ENCODE assay signal across 8 mouse cellular contexts in genomic region chr7:141429840-141430584, GRCm38 (mm10). TPM values are rescaled to one million over a fixed set of nuclear protein-coding genes. Genes with fewer than 3 reads are reported as not detected.
A peak's percentile ranks its signal among the peaks of the same experiment; 100 is the strongest.
DNase-seq lines count a peak whose midpoint lies in the region; ATAC-seq and TF ChIP-seq lines count a peak whose summit lies in the region.

No protein-coding gene starts in this region.

- H3K27ac ChIP-seq in hindbrain, postnatal 0 days, result peak overlapping the region; percentile 88

- TF ChIP-seq CTCF in hindbrain, postnatal 0 days (IDR thresholded peaks at IDR 0.05; ENCODE audit: low read depth), result no peak

- H3K4me2 ChIP-seq in hindbrain, postnatal 0 days (ENCODE audit: low read depth, low read length), result peak overlapping the region; percentile 66

- peaks cover 16% of the 10 kb centered on the region; the same call in 1 of the 2 replicates for H3K36me3 ChIP-seq in hindbrain, postnatal 0 days (ENCODE audit: insufficient read depth, low read length)

- H3K4me3 ChIP-seq in hindbrain, postnatal 0 days (ENCODE audit: low read length), result no peak overlapping the region; the same call in 1 of the 2 replicates

- no peak overlapping the region for H3K9ac ChIP-seq in hindbrain, postnatal 0 days (replicated peaks; ENCODE audit: low read length)

- no peak for ATAC-seq in hindbrain, postnatal 0 days

- DNase-seq in heart, adult 11 months, result peak; percentile 92
- no peak for DNase-seq in heart, adult 9 months (ENCODE audit: low spot score in 2 of 2)
- DNase-seq in testis, postnatal 10 days (ENCODE audit: low spot score), result peak; percentile 39
- no peak for DNase-seq in testis, postnatal 14 days (ENCODE audit: low spot score)
- DNase-seq in hindbrain, postnatal 0 days (ENCODE audit: low spot score), result no peak
- no peak for DNase-seq in frontal cortex, postnatal 36 days (ENCODE audit: low spot score in 2 of 2)
- no peak for DNase-seq in right cerebral cortex, adult 2 months (ENCODE audit: low spot score in 2 of 2)
- no peak for DNase-seq in layer of hippocampus, adult 8-10 months (ENCODE audit: low spot score in 2 of 2)

- H3K4me1 ChIP-seq in hindbrain, postnatal 0 days (ENCODE audit: insufficient read depth, low read length), result peaks cover 15% of the 10 kb centered on the region; the same call in 1 of the 2 replicates

- H3K9me3 ChIP-seq in hindbrain, postnatal 0 days (ENCODE audit: low read length), result no peaks in the 10 kb centered on the region

- no peaks in the 10 kb centered on the region for H3K27me3 ChIP-seq in hindbrain, postnatal 0 days (ENCODE audit: insufficient read depth, low read length)

- WGBS in hindbrain, postnatal 0 days, result 57% methylated on average over 9 of the region's 9 CpGs

RNA-seq across cellular contexts. Expression of gene Cend1, which starts 0.7 kb away (rescaled TPM):
- total RNA-seq in hindbrain, postnatal 0 days (2014; rRNA removed), result 208 and 246 TPM in 2 replicates
- polyA plus RNA-seq in hindbrain, postnatal 0 days (2015; fragmentation: Nextera tagmentation; extraction: Ambion mirVana), result 219 and 255 TPM in 2 replicates
- total RNA-seq in layer of hippocampus, adult 8-10 months (2022), result 100 to 1,000 TPM; 248 to 286 (median 272) TPM

RNA-seq across cellular contexts. Expression of gene Slc25a22, which starts 7.7 kb away (rescaled TPM):
- 126 and 138 TPM in 2 replicates for total RNA-seq in hindbrain, postnatal 0 days (2014; rRNA removed)
- polyA plus RNA-seq in hindbrain, postnatal 0 days (2015; fragmentation: Nextera tagmentation; extraction: Ambion mirVana), result 79.9 and 87.3 TPM in 2 replicates
- total RNA-seq in layer of hippocampus, adult 8-10 months (2022), result 100 to 1,000 TPM; 295 to 343 (median 318) TPM

RNA-seq across cellular contexts. Expression of gene Pidd1, which starts 13.8 kb away (rescaled TPM):
- 3.6 and 4.6 TPM in 2 replicates for total RNA-seq in hindbrain, postnatal 0 days (2014; rRNA removed)
- polyA plus RNA-seq in hindbrain, postnatal 0 days (2015; fragmentation: Nextera tagmentation; extraction: Ambion mirVana), result 2.4 and 2.5 TPM in 2 replicates
- 1 to 10 TPM; 1.1 to 2.0 (median 1.5) TPM for total RNA-seq in layer of hippocampus, adult 8-10 months (2022)

RNA-seq across cellular contexts. Expression of gene Gatd1, which starts 16.1 kb away (rescaled TPM):
- 61.2 and 74.4 TPM in 2 replicates for total RNA-seq in hindbrain, postnatal 0 days (2014; rRNA removed)
- 46.9 and 49.4 TPM in 2 replicates for polyA plus RNA-seq in hindbrain, postnatal 0 days (2015; fragmentation: Nextera tagmentation; extraction: Ambion mirVana)
- 10 to 100 TPM; 36.8 to 41.3 (median 38.6) TPM for total RNA-seq in layer of hippocampus, adult 8-10 months (2022)

RNA-seq across cellular contexts. Expression of gene Rplp2, which starts 17.2 kb away (rescaled TPM):
- total RNA-seq in hindbrain, postnatal 0 days (2014; rRNA removed), result 179 and 249 TPM in 2 replicates
- 839 and 863 TPM in 2 replicates for polyA plus RNA-seq in hindbrain, postnatal 0 days (2015; fragmentation: Nextera tagmentation; extraction: Ambion mirVana)
- 100 to 1,000 TPM; 490 to 734 (median 578) TPM for total RNA-seq in layer of hippocampus, adult 8-10 months (2022)

Comparison
In these comparisons a context has a peak if more than half of its experiments do, and no peak if none do; other contexts are left out.
1. DNase-seq: peak in heart, adult 11 months (single experiment) and testis, postnatal 10 days (single experiment); none in heart, adult 9 months (0 of 2), testis, postnatal 14 days (single experiment), hindbrain, postnatal 0 days (single experiment), frontal cortex, postnatal 36 days (0 of 2), right cerebral cortex, adult 2 months (0 of 2) and layer of hippocampus, adult 8-10 months (0 of 2).